Mouse (Mus musculus) intestine, embryonic 16.5 days (tissue): ENCODE results near the gene Lin7b. TPM values are rescaled to one million over a fixed set of nuclear protein-coding genes. Genes with fewer than 3 reads are reported as not detected.

ENCODE experiments used
- ATAC-seq: fragments of 200-750 bp; cut with Nextera tagmentation; 2 replicates; pipeline ENCODE4 v1.8.0; 2017; ENCODE audit warnings: moderate TSS enrichment, moderate library complexity
- H3K27ac ChIP-seq: fragments of 300-500 bp; sonication (generic); 2 replicates; pipeline ENCODE4 v1.5.1; 2014; ENCODE audit warnings: mild to moderate bottlenecking, low read length
- H3K27me3 ChIP-seq: fragments of 300-500 bp; sonication (generic); replicated peaks from 2 replicates; pipeline ENCODE4 v1.6.1; 2014; ENCODE audit warnings: low read length, control low read depth, mixed read lengths; ENCODE audit not compliant: control insufficient read depth, insufficient read depth
- H3K36me3 ChIP-seq: fragments of 300-500 bp; sonication (generic); 2 replicates; pipeline ENCODE4 v1.6.1; 2014; ENCODE audit warnings: low read length, control low read depth; ENCODE audit not compliant: control insufficient read depth, insufficient read depth
- H3K4me1 ChIP-seq: fragments of 300-500 bp; sonication (generic); 2 replicates; pipeline ENCODE4 v1.6.1; 2014; ENCODE audit warnings: low read length, control low read depth, mixed read lengths; ENCODE audit not compliant: control insufficient read depth, insufficient read depth
- H3K4me2 ChIP-seq: fragments of 300-500 bp; sonication (generic); 2 replicates; pipeline ENCODE4 v1.6.1; 2014; ENCODE audit warnings: low read depth, low read length, control low read depth
- H3K4me3 ChIP-seq: fragments of 300-500 bp; sonication (generic); 2 replicates; pipeline ENCODE4 v1.5.1; 2014; ENCODE audit warnings: mild to moderate bottlenecking, low read length
- H3K9ac ChIP-seq: fragments of 300-500 bp; sonication (generic); 2 replicates; pipeline ENCODE4 v1.6.1; 2014; ENCODE audit warnings: low read depth, low read length
- H3K9me3 ChIP-seq: fragments of 300-500 bp; sonication (generic); 2 replicates; pipeline ENCODE4 v1.6.1; 2016; ENCODE audit warnings: low read length, control low read depth; ENCODE audit not compliant: control insufficient read depth
- WGBS: fragments of 180-500 bp; shearing (Covaris S2); extraction: QIAGEN DNeasy Blood & Tissue Kit; methylation state at CpG from one replicate; pipeline ENCODE4 v1.1.7; 2014; 5-methylcytosine and 5-hydroxymethylcytosine counted together
- polyA plus RNA-seq: library from polyadenylated mRNA; unstranded; fragments of >200 nt; fragmentation: Nextera tagmentation; extraction: Ambion mirVana; gene quantifications from 2 replicates; pipeline ENCODE4 v1.2.1, GENCODE M21; 2015

The Lin7b gene
- polyA plus RNA-seq, 1 experiment from 2014 or later = 1.2 TPM

- no peaks in the 10 kb centered on the region for H3K27me3 ChIP-seq
- H3K27ac ChIP-seq = peak overlapping the region; percentile 52; the same call in 1 of the 2 replicates
- H3K9me3 ChIP-seq = no peaks in the 10 kb centered on the region
- WGBS = 1% methylated on average over 11 of the region's 11 CpGs
- peak overlapping the region; percentile 95 for H3K4me2 ChIP-seq
- H3K4me1 ChIP-seq = peaks cover 41% of the 10 kb centered on the region
- ATAC-seq = no peak
- no peaks in the 10 kb centered on the region for H3K36me3 ChIP-seq
- peak overlapping the region; percentile 75 for H3K9ac ChIP-seq
- H3K4me3 ChIP-seq = peak overlapping the region; percentile 64
Observed at GRCm38 (mm10) chr7:45340066-45340442, 30.3 kb downstream of the Lin7b start.

DNA sequence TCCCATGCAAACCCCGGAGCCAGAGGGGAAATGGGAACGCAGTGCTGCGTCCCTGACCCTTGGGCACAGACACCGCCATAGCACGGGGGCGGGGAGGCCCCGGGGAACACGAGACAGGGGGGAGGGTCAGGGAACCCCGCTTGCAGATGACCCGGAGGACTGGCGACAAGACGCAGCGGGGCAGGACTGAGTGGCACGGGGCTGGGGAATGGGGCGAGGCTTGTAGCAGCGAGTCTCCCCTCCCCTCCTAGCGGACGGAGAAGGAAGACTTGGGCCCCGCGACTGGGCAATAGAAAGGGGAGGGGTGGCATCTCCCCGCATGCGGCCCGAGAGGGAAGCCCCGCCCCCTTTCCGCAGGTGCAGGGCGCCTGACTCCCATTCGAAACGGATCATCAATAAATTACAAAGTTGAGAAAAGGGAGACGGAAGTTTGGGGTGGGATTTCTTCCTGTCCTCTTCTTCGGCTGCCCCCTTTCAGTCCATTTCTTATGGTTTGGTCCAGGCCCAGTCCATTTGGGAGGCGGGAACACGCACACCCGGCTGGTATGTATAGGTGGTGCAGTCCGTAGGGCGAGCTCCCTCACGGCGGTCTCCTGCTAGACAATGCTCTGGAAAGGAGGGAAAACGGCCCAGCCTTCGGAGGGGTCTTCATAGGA lies 30.8 kb downstream of the Lin7b start:
- H3K36me3 ChIP-seq = no peaks in the 10 kb centered on the region
- peak overlapping the region; percentile 82 for H3K27ac ChIP-seq
- no peaks in the 10 kb centered on the region for H3K9me3 ChIP-seq
- H3K9ac ChIP-seq = peak overlapping the region; percentile 75
- peak; percentile 83 for ATAC-seq
- H3K4me1 ChIP-seq = peaks cover 46% of the 10 kb centered on the region
- H3K4me2 ChIP-seq = peak overlapping the region; percentile 95
- H3K27me3 ChIP-seq = no peaks in the 10 kb centered on the region
- peak overlapping the region; percentile 64 for H3K4me3 ChIP-seq
- under 1% methylated on average over 36 of the region's 39 CpGs for WGBS

GRCm38 (mm10) chr7:45338161-45338911 lies 32.0 kb downstream of the Lin7b start:
- H3K9me3 ChIP-seq = no peaks in the 10 kb centered on the region
- peak overlapping the region; percentile 75 for H3K9ac ChIP-seq
- WGBS = 3% methylated on average over 14 of the region's 14 CpGs
- no peaks in the 10 kb centered on the region for H3K27me3 ChIP-seq
- peak overlapping the region; percentile 82 for H3K27ac ChIP-seq
- peak; percentile 25 for ATAC-seq
- peaks cover 52% of the 10 kb centered on the region for H3K4me1 ChIP-seq
- H3K4me2 ChIP-seq = peak overlapping the region; percentile 95
- peak overlapping the region; percentile 64 for H3K4me3 ChIP-seq
- no peaks in the 10 kb centered on the region for H3K36me3 ChIP-seq

DNA sequence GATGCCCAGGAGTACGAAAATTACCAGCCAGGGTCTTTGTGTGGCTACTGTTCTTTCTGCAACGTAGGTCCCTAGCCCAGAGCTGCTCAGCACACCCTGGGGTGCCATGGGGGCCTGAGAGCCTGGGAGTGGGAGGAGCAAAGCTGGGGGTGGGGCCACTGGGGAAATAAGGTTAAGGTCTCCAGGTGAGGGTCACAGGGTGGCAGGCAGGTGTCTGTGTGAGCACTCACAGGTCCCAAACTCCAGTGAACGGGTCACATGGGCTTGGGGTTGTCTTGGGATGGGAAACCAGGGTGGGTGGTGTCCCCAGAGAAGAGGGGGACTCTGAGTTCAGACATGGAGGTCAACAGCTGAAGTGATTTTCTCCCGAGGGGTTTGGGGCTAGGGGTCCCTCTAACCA lies 32.9 kb downstream of the Lin7b start:
- Histone ChIP-seq H3K4me3 (0 out of 2 replicates have a peak overlapping the region, but pooled peaks have one; percentile 3), H3K4me2 (peak overlapping the region; percentile 95), H3K36me3 (no peaks in the 10 kb centered on the region), H3K27ac (no peak overlapping the region), H3K9ac (no peak overlapping the region), H3K4me1 (peaks cover 58% of the 10 kb centered on the region), H3K27me3 (no peaks in the 10 kb centered on the region), H3K9me3 (no peaks in the 10 kb centered on the region)
- no peak for ATAC-seq
- WGBS = 23% methylated on average over 4 of the region's 4 CpGs

DNA sequence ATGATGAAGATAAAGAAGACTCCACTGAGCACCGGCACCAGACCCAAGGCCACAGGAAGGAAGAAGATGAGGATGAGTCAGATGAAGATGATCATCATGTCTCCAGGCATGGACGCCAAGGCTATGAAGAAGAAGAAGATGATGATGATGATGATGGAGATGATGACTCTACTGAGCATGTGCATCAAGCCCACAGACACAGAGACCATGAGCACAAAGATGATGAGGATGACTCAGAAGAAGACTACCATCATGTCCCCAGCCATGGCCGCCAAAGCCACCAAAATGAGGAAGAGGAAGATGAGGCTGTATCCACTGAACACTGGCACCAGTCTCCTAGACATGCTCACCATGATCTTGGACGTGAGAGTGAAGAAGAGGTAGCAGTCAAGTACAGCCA lies 34.1 kb downstream of the Lin7b start:
- ATAC-seq = no peak
- H3K9ac ChIP-seq = no peak overlapping the region
- no peak overlapping the region for H3K27ac ChIP-seq
- H3K4me3 ChIP-seq = no peak overlapping the region
- no peaks in the 10 kb centered on the region for H3K9me3 ChIP-seq
- H3K27me3 ChIP-seq = no peaks in the 10 kb centered on the region
- WGBS = 86% methylated on average over 4 of the region's 4 CpGs
- no peak overlapping the region for H3K4me2 ChIP-seq
- H3K36me3 ChIP-seq = no peaks in the 10 kb centered on the region
- peaks cover 60% of the 10 kb centered on the region for H3K4me1 ChIP-seq

DNA sequence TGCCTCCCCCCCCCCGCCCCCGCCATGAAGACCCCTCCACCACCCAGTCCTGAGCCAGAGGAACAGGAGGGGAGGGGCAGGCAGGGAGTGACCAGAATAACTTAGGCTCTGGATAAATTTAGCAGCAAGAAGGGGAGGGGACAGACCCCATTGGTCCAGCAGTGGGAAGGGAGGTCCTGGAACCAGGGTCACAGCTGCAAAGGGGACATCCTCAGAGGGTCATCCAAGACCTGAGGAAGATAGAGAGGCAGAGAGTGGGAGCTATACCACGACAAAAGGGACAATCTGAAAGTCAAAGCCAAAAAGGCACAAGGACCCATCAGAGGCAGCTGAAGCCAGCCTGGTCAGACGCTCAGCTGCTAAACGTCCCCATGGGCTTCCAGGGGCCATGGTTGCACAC lies 35.3 kb downstream of the Lin7b start, which contains the start of gene Hrc:
Hrc (plus strand) TSS at position 235 of the 400 bp plus-strand sequence.
- H3K4me2 ChIP-seq = peak within 1 kb of the TSS; percentile 87
- H3K36me3 ChIP-seq = no peaks in the 10 kb centered on the region
- H3K9me3 ChIP-seq = no peaks in the 10 kb centered on the region
- H3K4me1 ChIP-seq = peaks cover 48% of the 10 kb centered on the region
- WGBS = 31% methylated on average over 5 of the region's 5 CpGs
- ATAC-seq = no peak
- no peak within 1 kb of the TSS for H3K4me3 ChIP-seq
- H3K27ac ChIP-seq = peak within 1 kb of the TSS; percentile 37; the same call in 1 of the 2 replicates
- H3K9ac ChIP-seq = peak within 1 kb of the TSS; percentile 30; the same call in 1 of the 2 replicates
- H3K27me3 ChIP-seq = no peaks in the 10 kb centered on the region

- no peak for ATAC-seq
- no peaks in the 10 kb centered on the region for H3K9me3 ChIP-seq
- no peaks in the 10 kb centered on the region for H3K27me3 ChIP-seq
- H3K36me3 ChIP-seq = no peaks in the 10 kb centered on the region
- H3K4me1 ChIP-seq = peaks cover 45% of the 10 kb centered on the region
- WGBS = 10% methylated on average over 3 of the region's 3 CpGs
- peak overlapping the region; percentile 37; the same call in 1 of the 2 replicates for H3K27ac ChIP-seq
- 0 out of 2 replicates have a peak overlapping the region, but pooled peaks have one; percentile 24 for H3K9ac ChIP-seq
- peak overlapping the region; percentile 19 for H3K4me2 ChIP-seq
- no peak overlapping the region for H3K4me3 ChIP-seq
Observed at GRCm38 (mm10) chr7:45334605-45335004, 35.8 kb downstream of the Lin7b start.

- peak; percentile 74 for ATAC-seq
Observed at GRCm38 (mm10) chr7:45333431-45333982, 36.9 kb downstream of the Lin7b start, which contains the start of gene Trpm4. Gene Trpm4 (minus strand): TSS chr7:45333780.

More at GRCm38 (mm10) chr7:45333431-45333982, 36.9 kb downstream of the Lin7b start, which contains the start of gene Trpm4:
- Histone ChIP-seq H3K9me3 (no peaks in the 10 kb centered on the region), H3K27ac (peak within 1 kb of the TSS; percentile 88), H3K36me3 (no peaks in the 10 kb centered on the region), H3K9ac (peak within 1 kb of the TSS; percentile 78), H3K4me3 (peak within 1 kb of the TSS; percentile 67), H3K4me1 (peaks cover 37% of the 10 kb centered on the region), H3K4me2 (peak within 1 kb of the TSS; percentile 87), H3K27me3 (no peaks in the 10 kb centered on the region)
- under 1% methylated on average over 38 of the region's 38 CpGs for WGBS
